Mouse (Mus musculus) ovary, adult 2 months (tissue): Measurements from ENCODE around the gene Glrx2. TPM values are rescaled to one million over a fixed set of nuclear protein-coding genes. Genes with fewer than 3 reads are reported as not detected.

ENCODE experiments used
- polyA plus RNA-seq: library from polyadenylated mRNA; depleted of rRNA; stranded (reverse); fragments of >200 nt; gene quantifications from 2 replicates; pipeline ENCODE4 v1.2.3, GENCODE M21; 2012; rRNA removed

Gene Glrx2
- polyA plus RNA-seq = 14.8 and 17.6 TPM in 2 replicates

GRCm38 (mm10) chr1:143716038-143716437 is at the start of gene Glrx2:
Gene Glrx2, plus strand, starts transcription at chr1:143716338.

DNA sequence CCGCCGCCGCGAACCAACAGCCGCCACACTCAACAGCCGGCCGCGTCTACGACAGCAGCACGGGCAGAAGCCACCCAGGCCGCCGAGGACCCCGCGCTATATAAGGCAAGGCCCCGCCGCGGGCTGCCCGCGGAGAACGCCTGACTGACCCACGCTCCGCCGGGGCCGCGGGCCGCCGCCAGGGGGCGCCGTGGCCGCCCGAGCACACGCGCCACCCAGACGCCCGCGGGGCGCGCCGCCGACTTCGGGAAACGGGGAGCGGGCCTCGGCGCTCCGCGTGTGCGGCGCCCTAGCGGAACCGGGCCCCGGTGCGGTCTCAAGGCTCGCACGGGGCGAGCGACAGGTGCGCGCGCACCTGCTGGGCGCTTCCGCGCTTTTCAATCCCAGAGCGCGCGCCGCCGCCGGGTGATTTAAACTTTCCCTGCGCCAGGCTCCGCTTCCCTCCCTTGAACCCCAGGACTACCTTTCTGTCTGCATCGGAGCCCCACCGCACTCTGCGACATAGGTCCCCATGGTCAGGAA is 13.3 kb upstream of the Glrx2 start, which contains the start of gene Cdc73:
Gene Cdc73 (minus strand): TSS at position 153 of the 522 bp plus-strand sequence.

GRCm38 (mm10) chr1:143776446-143777411 is 60.6 kb downstream of the Glrx2 start, which contains the start of the genes Trove2 and Uchl5:
Gene Trove2, minus strand, starts transcription at chr1:143777068.
Gene Uchl5, plus strand, starts transcription at chr1:143777272.

Other genes starting within 250 kb of the Glrx2 start
- gene B3galt2, start 75.7 kb upstream of the Glrx2 start, polyA plus RNA-seq = 0.23 TPM in 2 replicates
- gene Cdc73, start 13.4 kb upstream of the Glrx2 start, polyA plus RNA-seq = 0.66 and 0.97 TPM in 2 replicates
- gene Trove2, start 60.7 kb downstream of the Glrx2 start, polyA plus RNA-seq = 1.3 and 1.5 TPM in 2 replicates
- gene Uchl5, start 60.9 kb downstream of the Glrx2 start, polyA plus RNA-seq = 2.0 and 2.3 TPM in 2 replicates